Mouse (Mus musculus): Measurements from ENCODE around the gene Mucl1.
"Not testable (repeated sequence)": the region's sequence is repeated elsewhere in the genome, so short reads cannot be mapped to it uniquely, and the experiment has no call there.

Mucl1 gene

GRCm38 (mm10) chr15:103755369-103755768, at the start of gene Mucl1:
TSS of gene Mucl1 (minus strand) at chr15:103755469.
- no peak for DNase-seq (ENCODE audit: low spot score)

- peak; percentile 6 for DNase-seq (ENCODE audit: low spot score)
Observed at GRCm38 (mm10) chr15:103766836-103767235, 11.6 kb upstream of the Mucl1 start.

GRCm38 (mm10) chr15:103716861-103717260, 38.4 kb downstream of the Mucl1 start:
- not testable (repeated sequence) for DNase-seq (ENCODE audit: low spot score)
